Mouse (Mus musculus) gastrocnemius, postnatal 10 days (tissue): ENCODE results near the gene Lcor. TPM values are rescaled to one million over a fixed set of nuclear protein-coding genes. Genes with fewer than 3 reads are reported as not detected.

Experiments used
- DNase-seq: peaks from one replicate; pipeline ENCODE4 v3.0.0; 2021; ENCODE audit warnings: mixed read lengths
- total RNA-seq, 2 experiments: library from RNA; stranded (reverse); gene quantifications; 2 replicates each; pipeline ENCODE4 v1.2.3; 2021

Gene Lcor
- total RNA-seq, 2 experiments from 2014 or later = 14.9 to 20.0 TPM

DNA sequence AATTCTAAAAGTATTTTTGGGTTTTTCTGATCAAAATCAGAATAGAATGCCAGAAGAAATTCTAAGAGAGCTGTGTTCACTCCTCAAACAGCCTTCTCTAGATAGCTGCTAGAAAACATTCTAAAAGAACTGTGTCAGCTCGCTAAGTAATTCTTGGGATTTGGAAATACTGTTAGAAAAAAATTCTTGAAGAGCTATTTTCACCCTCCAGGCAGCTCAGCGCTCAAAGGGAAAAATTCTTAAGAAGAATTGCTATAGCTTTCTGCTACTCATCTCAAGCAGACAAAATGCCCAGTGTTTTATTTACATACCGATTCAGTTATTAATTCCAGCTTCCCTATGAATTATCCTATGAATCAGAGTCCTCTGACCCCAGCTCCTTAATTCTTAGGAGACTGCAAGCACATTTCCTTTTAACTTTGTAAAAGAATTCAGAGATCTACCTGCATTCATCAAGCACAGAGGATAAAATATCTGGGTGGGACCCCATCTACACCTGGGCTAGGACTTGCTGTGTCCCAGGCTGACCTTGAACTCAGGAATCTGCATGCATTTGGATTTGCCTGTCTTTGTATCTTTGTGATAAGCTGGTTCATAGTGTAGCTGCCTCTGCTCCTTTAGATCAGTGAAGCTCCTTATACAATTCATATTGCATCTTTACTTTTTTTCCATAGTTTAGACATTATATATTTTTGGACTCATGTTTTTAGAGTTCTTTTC, 5.7 kb upstream of the Lcor start:
- DNase-seq = no peak

DNA sequence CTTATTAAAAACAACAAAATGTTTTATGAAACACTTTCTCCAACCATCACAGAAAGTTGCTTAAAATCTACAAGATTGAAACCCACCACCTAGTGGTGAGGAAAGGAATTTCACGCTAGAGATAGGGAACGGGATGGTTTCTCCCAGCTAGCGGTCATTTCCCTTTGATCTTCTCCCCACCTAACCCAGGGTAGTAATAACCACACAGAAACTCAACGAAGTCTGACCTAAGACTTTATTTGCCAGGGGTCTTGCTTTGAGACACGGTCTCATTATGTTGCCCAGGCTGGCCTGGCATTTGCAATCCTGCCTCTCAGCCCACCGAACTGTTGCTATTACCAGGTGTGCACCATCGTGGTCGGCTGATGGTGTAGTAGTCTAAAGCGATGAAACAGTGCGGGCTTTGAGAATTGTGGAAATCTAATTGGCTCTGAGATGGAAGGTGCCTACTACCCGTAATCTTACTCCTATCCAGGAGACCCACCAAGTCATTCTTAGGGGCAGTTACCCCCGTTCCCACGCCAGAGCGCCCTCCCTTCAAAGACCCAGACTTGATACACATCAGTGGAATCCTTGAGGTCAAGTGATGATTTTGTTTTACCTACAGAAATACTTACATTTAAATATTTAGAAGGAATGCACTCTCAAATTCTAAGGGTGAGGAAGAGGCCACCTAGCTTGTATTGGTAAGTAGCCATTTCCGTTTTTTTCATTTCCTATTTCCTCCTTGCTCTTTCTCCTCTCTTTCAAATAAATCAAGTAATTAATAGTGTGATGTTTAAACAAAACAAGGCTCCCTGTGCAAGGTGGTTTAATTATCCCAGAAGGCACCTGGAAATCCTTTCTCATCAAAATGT, 1.2 kb upstream of the Lcor start:
- DNase-seq = no peak

- no peak for DNase-seq
Observed at GRCm38 (mm10) chr19:41481887-41482189, 599 bp upstream of the Lcor start.

GRCm38 (mm10) chr19:41482909-41483444, 540 bp downstream of the Lcor start:
- DNase-seq = peak; percentile 76

- DNase-seq = no peak
Observed at GRCm38 (mm10) chr19:41483445-41484040, 1.1 kb downstream of the Lcor start.

DNA sequence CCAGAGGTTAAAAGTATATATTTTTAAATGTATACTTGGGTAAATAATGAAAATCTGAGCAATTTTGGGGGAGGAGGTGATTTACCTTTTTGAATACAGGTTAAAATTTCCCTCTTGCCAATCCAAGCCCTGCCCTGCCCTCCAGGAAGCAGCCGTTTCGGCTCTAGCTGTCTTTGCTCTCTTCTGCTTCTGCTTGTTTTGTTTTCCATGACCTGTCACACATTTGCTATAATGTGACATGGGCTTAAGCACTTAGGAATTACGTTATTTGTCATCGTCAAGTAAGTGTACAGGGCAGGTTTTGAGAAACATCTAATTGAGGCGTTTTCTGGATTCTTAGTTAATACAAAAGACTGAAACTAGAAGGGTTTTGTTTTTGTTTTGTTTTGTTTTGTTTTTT, 1.9 kb downstream of the Lcor start:
- DNase-seq = no peak

DNA sequence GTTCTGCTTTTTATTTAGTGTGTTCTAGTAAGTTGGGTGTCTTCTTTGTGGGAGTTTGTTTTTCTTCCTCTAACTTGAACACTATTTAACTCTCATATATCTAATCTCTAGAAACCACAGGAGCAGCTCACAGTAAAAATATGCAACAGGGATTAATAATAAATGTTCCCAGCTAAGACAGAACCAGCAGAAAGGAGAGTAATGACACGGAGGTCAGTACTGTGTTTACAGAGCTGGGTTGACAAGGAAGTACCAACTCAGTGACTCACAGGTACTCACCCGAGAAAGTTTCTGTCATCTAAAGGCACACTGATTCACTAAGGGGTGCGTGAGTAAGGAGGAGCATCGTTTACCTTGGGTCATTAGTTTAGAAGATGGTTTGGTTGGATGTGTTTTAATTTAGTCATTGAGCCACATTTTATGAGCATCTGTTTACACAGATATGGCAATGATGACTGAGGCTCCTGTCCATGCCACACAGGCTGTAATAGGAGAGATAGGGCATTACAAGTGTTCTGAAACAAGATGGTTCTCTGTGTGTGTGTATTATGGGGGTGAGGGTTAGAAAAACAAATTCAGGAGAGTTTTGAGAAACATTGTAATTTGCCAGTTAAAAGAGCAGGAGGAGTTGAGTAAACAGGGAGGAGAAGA, 13.1 kb downstream of the Lcor start:
- no peak for DNase-seq

- DNase-seq = no peak
Observed at GRCm38 (mm10) chr19:41496058-41496457, 13.6 kb downstream of the Lcor start.

DNA sequence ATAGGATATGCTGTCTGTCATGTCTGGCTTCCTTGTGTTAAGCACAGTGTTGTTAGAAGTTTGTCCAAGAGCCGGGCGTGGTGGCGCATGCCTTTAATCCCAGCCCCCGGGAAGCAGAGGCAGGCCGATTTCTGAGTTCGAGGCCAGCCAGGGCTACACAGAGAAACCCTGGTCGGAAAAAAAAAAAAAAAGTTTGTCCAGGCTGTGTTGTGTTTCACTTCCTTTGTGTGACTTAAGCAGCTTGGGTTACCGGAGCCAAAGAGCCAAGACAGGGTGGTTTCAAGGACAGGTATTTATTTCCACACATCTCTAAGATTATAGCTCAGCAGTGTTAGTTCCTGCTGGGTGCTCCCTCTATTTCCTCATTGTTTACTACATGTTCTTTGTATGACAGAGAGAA, 25.4 kb downstream of the Lcor start:
- DNase-seq = no peak

GRCm38 (mm10) chr19:41514836-41515235, 32.4 kb downstream of the Lcor start:
- no peak for DNase-seq

GRCm38 (mm10) chr19:41515549-41515948, 33.1 kb downstream of the Lcor start:
- no peak for DNase-seq

DNA sequence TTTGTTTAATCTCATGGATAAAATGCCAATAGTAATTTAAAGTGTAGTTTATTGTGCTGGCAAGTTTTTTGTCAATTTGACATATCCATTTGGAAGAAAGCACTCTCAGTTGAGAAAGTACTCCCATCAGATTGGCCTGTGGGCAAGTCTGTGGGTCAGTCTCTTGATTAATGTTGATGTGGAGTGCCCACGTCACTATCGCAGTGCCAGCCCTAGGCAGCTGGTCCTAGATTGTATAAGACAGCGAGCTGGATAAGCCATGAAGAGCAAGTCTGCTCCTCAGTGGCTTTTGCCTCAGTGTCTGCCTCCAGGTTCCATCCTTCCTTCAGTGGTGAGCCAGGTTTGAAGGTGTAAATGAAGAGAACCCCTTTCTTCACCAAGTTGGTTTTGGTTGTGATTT, 34.6 kb downstream of the Lcor start:
- no peak for DNase-seq

GRCm38 (mm10) chr19:41519121-41519520, 36.7 kb downstream of the Lcor start:
- DNase-seq = no peak

DNA sequence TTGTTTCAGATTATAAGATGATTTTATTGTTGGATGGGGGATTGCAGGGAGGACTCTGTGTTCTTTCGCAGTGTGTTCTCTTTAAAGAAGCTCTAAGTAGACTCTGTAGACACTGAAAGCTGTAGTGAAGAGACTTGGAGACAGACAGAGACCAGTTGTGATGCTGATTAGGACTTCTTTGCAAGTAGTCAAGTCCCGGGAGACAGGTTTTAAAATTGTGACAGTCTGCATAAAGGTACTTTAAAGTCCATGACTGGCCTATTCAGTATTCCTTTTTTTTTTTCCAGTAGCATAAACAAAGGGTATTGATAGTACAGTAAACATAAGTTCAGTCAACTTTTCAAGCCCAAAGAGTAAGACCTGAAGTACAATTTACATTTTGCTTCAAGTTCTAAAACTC, 39.8 kb downstream of the Lcor start:
- DNase-seq = no peak

- DNase-seq = no peak
Observed at GRCm38 (mm10) chr19:41523798-41524563, 41.5 kb downstream of the Lcor start.

GRCm38 (mm10) chr19:41529169-41529568, 46.7 kb downstream of the Lcor start:
- no peak for DNase-seq

- DNase-seq = no peak
Observed at GRCm38 (mm10) chr19:41534021-41534420, 51.6 kb downstream of the Lcor start.

- no peak for DNase-seq
Observed at GRCm38 (mm10) chr19:41556981-41557380, 74.5 kb downstream of the Lcor start.

GRCm38 (mm10) chr19:41557491-41557890, 75.1 kb downstream of the Lcor start:
- no peak for DNase-seq

DNA sequence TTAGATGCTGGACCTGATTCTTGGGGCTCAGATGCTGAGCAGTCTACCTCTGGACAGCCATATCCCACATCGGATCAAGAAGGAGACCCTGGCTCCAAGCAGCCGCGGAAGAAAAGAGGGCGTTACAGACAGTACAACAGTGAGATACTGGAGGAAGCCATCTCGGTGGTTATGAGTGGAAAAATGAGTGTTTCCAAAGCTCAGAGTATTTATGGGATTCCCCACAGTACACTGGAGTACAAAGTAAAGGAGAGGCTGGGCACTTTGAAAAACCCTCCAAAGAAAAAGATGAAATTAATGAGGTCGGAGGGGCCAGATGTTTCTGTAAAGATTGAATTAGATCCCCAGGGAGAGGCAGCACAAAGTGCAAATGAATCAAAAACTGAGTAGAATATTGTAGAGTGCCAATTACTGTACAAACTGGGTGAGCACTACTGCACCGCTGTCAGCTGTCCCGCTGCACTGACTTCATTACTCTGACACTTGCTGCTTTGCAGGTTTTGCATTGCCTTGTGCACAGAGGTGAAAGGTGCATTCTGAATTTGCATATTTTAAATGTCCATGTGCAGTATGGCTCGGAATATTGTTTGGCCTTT, 76.6 kb downstream of the Lcor start:
- no peak for DNase-seq

DNA sequence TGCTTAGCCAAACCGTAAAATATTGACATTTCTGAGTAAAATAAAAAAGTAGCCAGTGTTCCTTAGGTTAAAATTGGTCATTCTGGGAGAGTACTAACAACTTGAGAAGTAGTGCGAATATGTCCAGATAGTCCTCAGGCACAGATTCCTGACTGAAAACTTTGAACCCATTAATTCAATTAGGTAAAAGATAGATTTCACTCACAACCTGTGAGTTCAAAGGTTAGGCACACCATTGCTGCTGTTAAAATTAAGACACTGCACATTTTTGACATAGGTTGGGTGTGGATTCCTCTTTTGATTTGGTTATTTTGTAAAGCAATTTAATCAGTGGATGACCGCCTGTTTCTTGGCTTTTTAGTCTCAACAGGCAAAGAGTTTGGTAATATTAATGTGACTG, 78.4 kb downstream of the Lcor start:
- no peak for DNase-seq
